Mouse (Mus musculus): ENCODE data around the gene Lrwd1. TPM values are rescaled to one million over a fixed set of nuclear protein-coding genes. Genes with fewer than 3 reads are reported as not detected.

Gene Lrwd1
- polyA plus RNA-seq, 1 experiment, result 22.5 TPM

- no peak for TF ChIP-seq POLR2A (IDR thresholded peaks at IDR 0.05; ENCODE audit: low read depth, low read length)
- no peak for TF ChIP-seq CTCF (IDR thresholded peaks at IDR 0.05; ENCODE audit: borderline replicate concordance, insufficient read depth, low read length)
- no peak overlapping the region for H3K27ac ChIP-seq (ENCODE audit: insufficient read depth, low read length)
- H3K4me3 ChIP-seq (ENCODE audit: insufficient read depth, low read length), result no peak overlapping the region
- no peaks in the 10 kb centered on the region for H3K4me1 ChIP-seq (ENCODE audit: control insufficient read depth, insufficient read depth, low read length)
Observed at GRCm38 (mm10) chr5:136077001-136077550, 58.8 kb downstream of the Lrwd1 start.

- no peak overlapping the region for H3K27ac ChIP-seq (ENCODE audit: insufficient read depth, low read length)
- H3K4me1 ChIP-seq (ENCODE audit: control insufficient read depth, insufficient read depth, low read length), result no peaks in the 10 kb centered on the region
- TF ChIP-seq CTCF (IDR thresholded peaks at IDR 0.05; ENCODE audit: borderline replicate concordance, insufficient read depth, low read length), result no peak
- no peak for TF ChIP-seq POLR2A (IDR thresholded peaks at IDR 0.05; ENCODE audit: low read depth, low read length)
- H3K4me3 ChIP-seq (ENCODE audit: insufficient read depth, low read length), result no peak overlapping the region
Observed at GRCm38 (mm10) chr5:136076284-136076683, 59.6 kb downstream of the Lrwd1 start.

- Histone ChIP-seq H3K27ac (ENCODE audit: insufficient read depth, low read length) (no peak overlapping the region), H3K4me1 (ENCODE audit: control insufficient read depth, insufficient read depth, low read length) (no peaks in the 10 kb centered on the region), H3K4me3 (ENCODE audit: insufficient read depth, low read length) (no peak overlapping the region)
- TF ChIP-seq CTCF (IDR thresholded peaks at IDR 0.05; ENCODE audit: borderline replicate concordance, insufficient read depth, low read length), result no peak
- no peak for TF ChIP-seq POLR2A (IDR thresholded peaks at IDR 0.05; ENCODE audit: low read depth, low read length)
Observed at GRCm38 (mm10) chr5:136075076-136075475, 60.8 kb downstream of the Lrwd1 start.

GRCm38 (mm10) chr5:136073526-136073925, 62.3 kb downstream of the Lrwd1 start:
- Histone ChIP-seq H3K4me1 (ENCODE audit: control insufficient read depth, insufficient read depth, low read length) (no peaks in the 10 kb centered on the region), H3K27ac (ENCODE audit: insufficient read depth, low read length) (no peak overlapping the region), H3K4me3 (ENCODE audit: insufficient read depth, low read length) (no peak overlapping the region)
- TF ChIP-seq CTCF (IDR thresholded peaks at IDR 0.05; ENCODE audit: borderline replicate concordance, insufficient read depth, low read length) (no peak), POLR2A (IDR thresholded peaks at IDR 0.05; ENCODE audit: low read depth, low read length) (no peak)

- H3K27ac ChIP-seq (ENCODE audit: insufficient read depth, low read length), result no peak overlapping the region
- H3K4me1 ChIP-seq (ENCODE audit: control insufficient read depth, insufficient read depth, low read length), result no peaks in the 10 kb centered on the region
- TF ChIP-seq CTCF (IDR thresholded peaks at IDR 0.05; ENCODE audit: borderline replicate concordance, insufficient read depth, low read length), result no peak
- TF ChIP-seq POLR2A (IDR thresholded peaks at IDR 0.05; ENCODE audit: low read depth, low read length), result no peak
- no peak overlapping the region for H3K4me3 ChIP-seq (ENCODE audit: insufficient read depth, low read length)
Observed at GRCm38 (mm10) chr5:136073051-136073450, 62.8 kb downstream of the Lrwd1 start.

Other genes with a start within 250 kb of the Lrwd1 start
- 124 and 337 TPM in 2 replicates for gene Hspb1, start 248.2 kb downstream of the Lrwd1 start, polyA plus RNA-seq (2011; ENCODE audit: insufficient read length, low read depth, missing spikeins)
- 255 and 333 TPM in 2 replicates for gene Ywhag, start 201.5 kb downstream of the Lrwd1 start, polyA plus RNA-seq (2011; ENCODE audit: insufficient read length, low read depth, missing spikeins)
- gene Ssc4d, start 161.5 kb downstream of the Lrwd1 start, polyA plus RNA-seq (2011; ENCODE audit: insufficient read length, low read depth, missing spikeins), result 3.2 and 3.3 TPM in 2 replicates
- not detected in 2 replicates for gene Zp3, start 156.0 kb downstream of the Lrwd1 start, polyA plus RNA-seq (2011; ENCODE audit: insufficient read length, low read depth, missing spikeins)
- 8.5 and 10.9 TPM in 2 replicates for gene Dtx2, start 141.3 kb downstream of the Lrwd1 start, polyA plus RNA-seq (2011; ENCODE audit: insufficient read length, low read depth, missing spikeins)
- gene Upk3b, start 97.6 kb downstream of the Lrwd1 start, polyA plus RNA-seq (2011; ENCODE audit: insufficient read length, low read depth, missing spikeins), result 0.23 and 1.0 TPM in 2 replicates
- not detected in 2 replicates for gene Upk3bl, start 81.6 kb downstream of the Lrwd1 start, polyA plus RNA-seq (2011; ENCODE audit: insufficient read length, low read depth, missing spikeins)
- 20.6 and 39.8 TPM in 2 replicates for gene Rasa4, start 52.2 kb downstream of the Lrwd1 start, polyA plus RNA-seq (2011; ENCODE audit: insufficient read length, low read depth, missing spikeins)
- gene Polr2j, start 19.4 kb downstream of the Lrwd1 start, polyA plus RNA-seq (2011; ENCODE audit: insufficient read length, low read depth, missing spikeins), result 67.7 TPM in 2 replicates
- gene Alkbh4, start 72 bp upstream of the Lrwd1 start, polyA plus RNA-seq (2011; ENCODE audit: insufficient read length, low read depth, missing spikeins), result 8.1 and 8.8 TPM in 2 replicates
- gene Orai2, start 34.6 kb upstream of the Lrwd1 start, polyA plus RNA-seq (2011; ENCODE audit: insufficient read length, low read depth, missing spikeins), result 11.3 and 14.6 TPM in 2 replicates
- 39.4 TPM in 2 replicates for gene Prkrip1, start 62.9 kb upstream of the Lrwd1 start, polyA plus RNA-seq (2011; ENCODE audit: insufficient read length, low read depth, missing spikeins)
- gene Sh2b2, start 110.5 kb upstream of the Lrwd1 start, polyA plus RNA-seq (2011; ENCODE audit: insufficient read length, low read depth, missing spikeins), result 1.3 and 2.0 TPM in 2 replicates

Measured in embryonic fibroblast, embryonic 13.5 days (primary cell).